Mouse (Mus musculus) heart, embryonic 12.5 days (tissue): ENCODE data around the gene Tnik. TPM values are rescaled to one million over a fixed set of nuclear protein-coding genes. Genes with fewer than 3 reads are reported as not detected.

ENCODE experiments used
- ATAC-seq: fragments of 200-750 bp; cut with Nextera tagmentation; 2 replicates; pipeline ENCODE4 v1.8.0; 2017; ENCODE audit warnings: moderate TSS enrichment, moderate library complexity; ENCODE audit not compliant: insufficient number of reproducible peaks, low FRiP score
- H3K27ac ChIP-seq: fragments of 300-500 bp; sonication (generic); 2 replicates; pipeline ENCODE4 v1.5.1; 2016; ENCODE audit warnings: mild to moderate bottlenecking, moderate library complexity; ENCODE audit not compliant: poor library complexity, severe bottlenecking
- H3K27me3 ChIP-seq: fragments of 300-500 bp; sonication (generic); replicated peaks from 2 replicates; pipeline ENCODE4 v1.6.1; 2016; ENCODE audit warnings: mild to moderate bottlenecking, moderate library complexity
- H3K36me3 ChIP-seq: fragments of 300-500 bp; sonication (generic); 2 replicates; pipeline ENCODE4 v1.6.1; 2016; ENCODE audit warnings: mild to moderate bottlenecking, moderate library complexity
- H3K4me1 ChIP-seq: fragments of 300-500 bp; sonication (generic); replicated peaks from 2 replicates; pipeline ENCODE4 v1.6.1; 2016; ENCODE audit warnings: mild to moderate bottlenecking
- H3K4me2 ChIP-seq: fragments of 300-500 bp; sonication (generic); 2 replicates; pipeline ENCODE4 v1.6.1; 2016; ENCODE audit warnings: mild to moderate bottlenecking, moderate library complexity
- H3K4me3 ChIP-seq: fragments of 300-500 bp; sonication (generic); 2 replicates; pipeline ENCODE4 v1.5.1; 2016; ENCODE audit warnings: mild to moderate bottlenecking
- H3K9ac ChIP-seq: fragments of 300-500 bp; sonication (generic); 2 replicates; pipeline ENCODE4 v1.6.1; 2016; ENCODE audit warnings: mild to moderate bottlenecking, moderate library complexity
- H3K9me3 ChIP-seq: fragments of 300-500 bp; sonication (generic); replicated peaks from 2 replicates; pipeline ENCODE4 v1.6.1; 2016; ENCODE audit warnings: mild to moderate bottlenecking, moderate library complexity
- WGBS: fragments of 180-500 bp; shearing (Covaris S2); methylation state at CpG from one replicate; pipeline ENCODE4 v1.1.7; 2016; 5-methylcytosine and 5-hydroxymethylcytosine counted together
- polyA plus RNA-seq: library from polyadenylated mRNA; unstranded; fragments of >200 nt; fragmentation: Nextera tagmentation; extraction: Ambion mirVana; gene quantifications from 2 replicates; pipeline ENCODE4 v1.2.1, GENCODE M21; 2016

Gene Tnik
- polyA plus RNA-seq, 1 experiment from 2014 or later: 10.3 TPM

- H3K27ac ChIP-seq: no peak overlapping the region
- H3K36me3 ChIP-seq: no peaks in the 10 kb centered on the region
- no peak overlapping the region for H3K9ac ChIP-seq
- H3K9me3 ChIP-seq: no peaks in the 10 kb centered on the region
- no peak for ATAC-seq
- no peak overlapping the region for H3K4me2 ChIP-seq
- H3K27me3 ChIP-seq: no peaks in the 10 kb centered on the region
- no peak overlapping the region for H3K4me3 ChIP-seq
- WGBS: 75% methylated on average over 4 of the region's 4 CpGs
- H3K4me1 ChIP-seq: peaks cover 7% of the 10 kb centered on the region; the same call in 1 of the 2 replicates
Measured at GRCm38 (mm10) chr3:28232885-28233284, 30.1 kb upstream of the Tnik start.

- H3K27ac ChIP-seq: no peak overlapping the region
- H3K9ac ChIP-seq: no peak overlapping the region
- no peak for ATAC-seq
- H3K4me1 ChIP-seq: peaks cover 7% of the 10 kb centered on the region; the same call in 1 of the 2 replicates
- H3K36me3 ChIP-seq: no peaks in the 10 kb centered on the region
- no peaks in the 10 kb centered on the region for H3K27me3 ChIP-seq
- no peaks in the 10 kb centered on the region for H3K9me3 ChIP-seq
- no peak overlapping the region for H3K4me3 ChIP-seq
- WGBS: 61% methylated on average over 7 of the region's 7 CpGs
- H3K4me2 ChIP-seq: no peak overlapping the region
Measured at GRCm38 (mm10) chr3:28234179-28234578, 28.8 kb upstream of the Tnik start.

GRCm38 (mm10) chr3:28236689-28237088 lies 26.3 kb upstream of the Tnik start:
- H3K27me3 ChIP-seq: no peaks in the 10 kb centered on the region
- H3K4me1 ChIP-seq: peaks cover 7% of the 10 kb centered on the region; the same call in 1 of the 2 replicates
- no peaks in the 10 kb centered on the region for H3K9me3 ChIP-seq
- no peak for ATAC-seq
- H3K36me3 ChIP-seq: no peaks in the 10 kb centered on the region
- no peak overlapping the region for H3K4me2 ChIP-seq
- H3K27ac ChIP-seq: no peak overlapping the region
- H3K4me3 ChIP-seq: no peak overlapping the region
- WGBS: 88% methylated on average over 4 of the region's 4 CpGs
- H3K9ac ChIP-seq: no peak overlapping the region

- Histone ChIP-seq H3K27me3 (no peaks in the 10 kb centered on the region), H3K4me1 (peaks cover 7% of the 10 kb centered on the region; the same call in 1 of the 2 replicates), H3K36me3 (no peaks in the 10 kb centered on the region), H3K4me3 (no peak overlapping the region), H3K4me2 (no peak overlapping the region), H3K9me3 (no peaks in the 10 kb centered on the region), H3K27ac (no peak overlapping the region), H3K9ac (no peak overlapping the region)
- 54% methylated on average over 2 of the region's 2 CpGs for WGBS
- no peak for ATAC-seq
Measured at GRCm38 (mm10) chr3:28238136-28238535, 24.9 kb upstream of the Tnik start.

GRCm38 (mm10) chr3:28242561-28242960 lies 20.5 kb upstream of the Tnik start:
- Histone ChIP-seq H3K36me3 (no peaks in the 10 kb centered on the region), H3K4me1 (no peaks in the 10 kb centered on the region)

GRCm38 (mm10) chr3:28244244-28244890 lies 18.6 kb upstream of the Tnik start:
- H3K27ac ChIP-seq: no peak overlapping the region
- ATAC-seq: no peak
- H3K36me3 ChIP-seq: no peaks in the 10 kb centered on the region
- H3K27me3 ChIP-seq: no peaks in the 10 kb centered on the region
- H3K9me3 ChIP-seq: no peaks in the 10 kb centered on the region
- no peak overlapping the region for H3K4me3 ChIP-seq
- 64% methylated on average over 5 of the region's 5 CpGs for WGBS
- H3K4me2 ChIP-seq: no peak overlapping the region
- no peaks in the 10 kb centered on the region for H3K4me1 ChIP-seq
- H3K9ac ChIP-seq: no peak overlapping the region

More at GRCm38 (mm10) chr3:28242561-28242960, 20.5 kb upstream of the Tnik start:
- Histone ChIP-seq H3K27me3 (no peaks in the 10 kb centered on the region), H3K9ac (no peak overlapping the region), H3K27ac (no peak overlapping the region), H3K4me3 (no peak overlapping the region), H3K9me3 (no peaks in the 10 kb centered on the region), H3K4me2 (no peak overlapping the region)
- no peak for ATAC-seq
- 69% methylated on average over 2 of the region's 2 CpGs for WGBS

- Histone ChIP-seq H3K9ac (no peak overlapping the region), H3K4me1 (no peaks in the 10 kb centered on the region), H3K9me3 (no peaks in the 10 kb centered on the region), H3K4me3 (no peak overlapping the region), H3K27me3 (no peaks in the 10 kb centered on the region), H3K27ac (no peak overlapping the region), H3K36me3 (no peaks in the 10 kb centered on the region), H3K4me2 (no peak overlapping the region)
- no peak for ATAC-seq
- 60% methylated on average over 3 of the region's 3 CpGs for WGBS
Measured at GRCm38 (mm10) chr3:28248255-28248957, 14.6 kb upstream of the Tnik start.

- Histone ChIP-seq H3K4me2 (no peak overlapping the region), H3K9ac (no peak overlapping the region), H3K27me3 (no peaks in the 10 kb centered on the region), H3K4me1 (no peaks in the 10 kb centered on the region), H3K9me3 (no peaks in the 10 kb centered on the region), H3K27ac (no peak overlapping the region), H3K4me3 (no peak overlapping the region), H3K36me3 (no peaks in the 10 kb centered on the region)
- no peak for ATAC-seq
- WGBS: 76% methylated on average over 7 of the region's 7 CpGs
Measured at GRCm38 (mm10) chr3:28255711-28256110, 7.3 kb upstream of the Tnik start.

- peak; percentile 78 for ATAC-seq
- peak overlapping the region; percentile 83 for H3K4me3 ChIP-seq
- no peaks in the 10 kb centered on the region for H3K9me3 ChIP-seq
- peak overlapping the region; percentile 83 for H3K4me2 ChIP-seq
- peaks cover 26% of the 10 kb centered on the region for H3K4me1 ChIP-seq
- peak overlapping the region; percentile 93 for H3K9ac ChIP-seq
- H3K36me3 ChIP-seq: no peaks in the 10 kb centered on the region
- H3K27me3 ChIP-seq: peaks cover 3% of the 10 kb centered on the region; the same call in 1 of the 2 replicates
- WGBS: under 1% methylated on average over 33 of the region's 33 CpGs
- H3K27ac ChIP-seq: peak overlapping the region; percentile 73
Measured at GRCm38 (mm10) chr3:28262371-28263001, 528 bp upstream of the Tnik start.

GRCm38 (mm10) chr3:28263948-28264840 lies 1.2 kb downstream of the Tnik start:
- peak overlapping the region; percentile 83 for H3K4me2 ChIP-seq
- ATAC-seq: no peak; the same call in 1 of the 2 replicates
- peak overlapping the region; percentile 93 for H3K9ac ChIP-seq
- no peaks in the 10 kb centered on the region for H3K36me3 ChIP-seq
- 0 out of 2 replicates have a peak overlapping the region, but pooled peaks have one; percentile 73 for H3K27ac ChIP-seq
- peaks cover 3% of the 10 kb centered on the region; the same call in 1 of the 2 replicates for H3K27me3 ChIP-seq
- H3K9me3 ChIP-seq: no peaks in the 10 kb centered on the region
- peak overlapping the region; percentile 83 for H3K4me3 ChIP-seq
- peaks cover 30% of the 10 kb centered on the region for H3K4me1 ChIP-seq
- WGBS: 3% methylated on average over 25 of the region's 26 CpGs
